Mouse (Mus musculus) heart, adult 8-10 months (tissue): ENCODE results near the gene Fblim1. TPM values are rescaled to one million over a fixed set of nuclear protein-coding genes. Genes with fewer than 3 reads are reported as not detected.
"Not testable (repeated sequence)": the region's sequence is repeated elsewhere in the genome, so short reads cannot be mapped to it uniquely, and the experiment has no call there.

Experiments
- DNase-seq: peaks from one replicate; pipeline ENCODE4 v3.0.0; 2022; ENCODE audit warnings: low spot score
- total RNA-seq, 4 experiments: library from RNA; stranded (reverse); gene quantifications; 2 replicates each; pipeline ENCODE4 v1.2.4; 2022

The Fblim1 gene
- total RNA-seq, 4 experiments from 2014 or later = 221 to 281 (median 251) TPM

DNA sequence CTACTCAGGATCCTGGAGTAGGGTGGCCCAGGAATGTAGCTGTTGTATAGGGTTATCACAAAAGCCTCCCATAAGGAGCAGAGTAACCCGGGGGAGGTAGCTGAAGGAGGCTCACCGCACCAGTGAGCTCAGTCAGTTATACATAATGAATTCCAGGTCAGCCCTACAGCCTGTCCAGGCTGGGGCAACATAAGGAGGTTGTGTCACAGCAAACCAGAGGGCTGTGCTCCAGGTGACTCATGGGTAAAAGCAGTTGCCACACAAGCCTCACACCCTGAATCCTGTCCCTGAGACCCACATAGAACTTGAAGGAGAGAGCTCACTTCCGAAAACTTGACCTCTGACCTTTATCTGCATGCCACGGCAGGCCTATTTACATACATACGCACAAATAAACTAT is 36.9 kb downstream of the Fblim1 start:
- no peak for DNase-seq

GRCm38 (mm10) chr4:141567174-141567573 is 38.7 kb downstream of the Fblim1 start:
- DNase-seq = not testable (repeated sequence)

DNA sequence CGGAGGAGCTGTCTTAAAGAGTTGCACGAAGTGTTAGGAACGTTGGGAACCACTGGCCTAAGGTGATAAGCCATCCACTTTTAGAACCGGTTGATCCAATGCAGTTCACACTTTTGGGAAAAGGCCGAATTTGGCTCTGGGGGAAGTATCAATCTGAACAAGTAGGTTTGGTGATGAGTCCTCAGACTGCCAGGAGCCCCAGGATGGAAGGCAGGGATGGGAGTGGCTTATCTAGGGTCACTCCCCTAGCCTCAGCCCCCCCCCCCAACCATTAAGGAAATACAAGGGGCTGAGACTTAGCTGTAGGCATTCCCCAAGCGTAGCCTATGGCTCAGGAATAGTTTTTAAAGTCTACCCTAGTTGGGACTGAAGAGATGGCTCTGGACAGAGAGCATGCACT is 39.7 kb downstream of the Fblim1 start:
- no peak for DNase-seq

DNA sequence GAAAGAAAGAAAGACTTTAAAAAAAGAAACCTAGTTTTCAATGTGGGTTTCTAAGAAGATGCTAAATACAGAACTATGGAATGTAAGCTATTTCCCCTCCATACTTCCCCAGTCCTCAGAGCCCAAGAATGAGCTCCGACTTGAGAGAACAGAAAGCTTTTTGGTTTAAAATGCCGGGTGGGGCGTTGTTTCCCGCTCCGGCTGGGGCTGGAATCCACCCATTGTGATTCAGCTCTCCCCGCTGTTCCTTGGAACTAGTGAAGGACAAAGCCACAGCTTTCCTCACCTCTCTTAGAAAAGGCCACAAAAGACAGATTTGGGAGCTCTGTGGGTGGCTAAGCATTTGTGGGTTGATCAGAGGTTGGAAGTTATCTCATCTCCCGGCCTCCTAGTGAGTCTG is 40.6 kb downstream of the Fblim1 start:
- peak; percentile 59 for DNase-seq

DNA sequence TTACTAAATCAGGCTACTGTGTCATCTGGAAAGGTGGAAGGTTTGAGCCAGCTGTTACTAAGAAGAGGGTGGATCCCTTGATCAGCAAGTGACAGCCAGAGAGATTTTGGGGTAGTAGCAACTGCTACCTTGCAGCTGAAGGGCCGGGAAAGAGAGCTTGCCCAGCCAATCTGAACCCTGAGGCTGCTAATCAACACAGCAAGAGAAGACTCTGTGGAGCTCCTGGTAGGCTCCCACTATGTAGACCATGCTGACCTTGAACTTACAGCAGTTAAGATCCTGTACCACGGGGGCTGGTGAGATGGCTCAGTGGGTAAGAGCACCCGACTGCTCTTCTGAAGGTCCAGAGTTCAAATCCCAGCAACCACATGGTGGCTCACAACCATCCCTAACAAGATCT is 41.2 kb downstream of the Fblim1 start:
- no peak for DNase-seq

DNA sequence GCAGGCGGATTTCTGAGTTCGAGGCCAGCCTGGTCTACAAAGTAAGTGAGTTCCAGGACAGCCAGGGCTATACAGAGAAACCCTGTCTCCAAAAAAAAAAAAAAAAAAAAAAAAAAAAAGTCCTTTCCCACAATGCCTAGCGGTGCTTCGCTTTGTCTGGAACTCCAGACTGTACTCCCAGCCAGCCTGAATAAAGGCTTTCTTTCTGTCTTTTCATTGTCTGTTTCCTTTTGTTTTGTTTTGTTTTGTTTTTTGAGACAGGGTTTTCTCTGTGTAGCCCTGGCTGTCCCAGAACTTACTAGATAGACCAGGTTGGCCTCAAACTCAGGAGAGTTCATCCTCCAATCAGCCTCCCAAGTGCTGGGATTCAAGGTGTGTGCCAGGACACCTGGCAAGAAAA is 41.7 kb downstream of the Fblim1 start:
- DNase-seq = no peak

- no peak for DNase-seq
Measured at GRCm38 (mm10) chr4:141562281-141562680, 43.6 kb downstream of the Fblim1 start.

GRCm38 (mm10) chr4:141561331-141561919 is 44.5 kb downstream of the Fblim1 start:
- not testable (repeated sequence) for DNase-seq

GRCm38 (mm10) chr4:141559898-141560263 is 46.0 kb downstream of the Fblim1 start:
- peak; percentile 85 for DNase-seq

GRCm38 (mm10) chr4:141559131-141559897 is 46.6 kb downstream of the Fblim1 start:
- DNase-seq = peak; percentile 89

GRCm38 (mm10) chr4:141558658-141559057 is 47.2 kb downstream of the Fblim1 start:
- peak; percentile 37 for DNase-seq

GRCm38 (mm10) chr4:141556163-141556562 is 49.7 kb downstream of the Fblim1 start:
- DNase-seq = not testable (repeated sequence)

DNA sequence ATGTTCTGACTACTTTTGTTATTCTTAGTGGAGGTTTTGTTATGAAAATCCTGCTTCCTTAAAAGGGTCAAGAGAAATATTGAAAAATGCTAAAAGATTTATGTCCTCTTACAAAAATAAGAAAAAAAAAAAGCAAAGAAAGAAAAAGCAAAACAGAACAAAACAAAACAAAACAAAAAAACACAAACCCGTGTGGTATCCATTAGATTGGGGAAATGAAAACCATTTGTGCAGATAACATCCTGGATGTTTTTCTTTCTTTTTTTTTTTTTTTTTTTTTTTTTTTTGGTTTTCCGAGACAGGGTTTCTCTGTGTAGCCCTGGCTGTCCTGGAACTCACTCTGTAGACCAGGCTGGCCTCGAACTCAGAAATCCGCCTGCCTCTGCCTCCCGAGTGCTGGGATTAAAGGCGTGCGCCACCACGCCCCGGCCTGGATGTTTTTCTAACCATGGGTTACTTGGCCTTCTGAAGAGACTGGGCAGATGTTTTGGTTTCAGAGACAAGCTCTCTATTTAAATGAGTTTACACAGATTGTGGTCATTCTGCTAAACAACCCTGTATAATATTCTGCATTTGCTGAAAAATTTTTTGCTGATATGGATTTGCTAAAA is 51.5 kb downstream of the Fblim1 start:
- DNase-seq = not testable (repeated sequence)

GRCm38 (mm10) chr4:141552484-141552883 is 53.4 kb downstream of the Fblim1 start:
- DNase-seq = no peak

DNA sequence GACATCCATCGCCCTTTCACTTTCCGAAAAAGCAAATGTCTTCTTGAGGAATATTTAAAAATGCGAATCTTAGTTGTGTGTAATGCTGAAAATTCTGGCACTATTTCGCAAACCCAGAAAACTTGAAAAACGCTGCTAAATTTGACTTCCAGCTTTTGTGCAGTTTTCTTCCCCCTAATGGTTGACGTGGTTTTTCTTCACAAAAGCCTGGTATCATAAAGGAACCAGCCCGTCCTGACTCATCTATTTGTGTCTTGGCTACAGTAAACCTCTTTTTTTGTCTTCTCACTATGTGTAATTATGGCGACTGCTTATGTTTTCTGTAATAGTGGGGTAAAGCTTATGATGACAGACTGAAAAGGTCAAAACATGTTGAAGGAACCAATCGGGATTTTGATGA is 58.6 kb downstream of the Fblim1 start:
- DNase-seq = no peak

DNA sequence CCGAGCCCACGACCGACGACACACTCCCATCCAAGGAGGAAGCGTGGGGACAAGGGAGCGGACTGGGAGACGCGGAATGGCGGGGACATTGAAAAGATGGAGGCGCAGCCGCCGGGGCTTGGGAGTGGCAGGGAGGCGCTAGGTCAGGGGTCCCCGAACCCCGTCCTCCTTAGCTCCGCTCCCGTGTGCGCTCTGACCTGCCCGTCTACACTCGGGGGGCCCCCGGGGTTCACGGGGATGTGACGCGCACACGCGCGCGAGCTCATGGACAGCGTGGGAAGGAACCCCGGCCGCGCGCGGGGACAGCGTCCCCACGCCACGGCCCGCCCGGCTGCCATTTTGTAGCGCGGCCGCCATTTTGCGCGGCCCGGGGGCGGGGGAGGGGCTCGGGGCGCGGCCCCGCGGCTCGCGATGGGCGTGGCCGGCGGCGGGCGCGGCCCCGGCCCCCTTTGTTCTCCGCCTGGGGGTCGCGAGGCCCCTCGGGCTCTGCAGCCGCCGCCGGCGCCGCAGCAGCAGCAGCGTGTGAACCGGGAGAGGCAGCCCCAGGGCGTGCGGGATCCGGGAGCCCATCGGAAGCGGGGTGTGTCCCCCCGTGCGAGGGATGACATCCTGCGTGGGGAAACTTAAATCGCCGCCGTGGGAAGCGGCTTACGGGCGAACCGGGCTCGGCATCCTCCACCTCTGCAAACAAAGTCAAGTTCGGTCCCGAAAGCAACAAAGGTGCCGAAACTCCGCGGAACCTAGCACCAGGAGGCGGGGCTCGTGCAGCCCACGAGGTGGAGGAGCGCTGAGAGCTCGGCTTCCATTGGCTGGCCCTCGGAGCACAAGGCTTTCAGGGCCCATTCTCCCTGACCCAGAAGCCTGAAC is 59.3 kb downstream of the Fblim1 start:
- peak; percentile 81 for DNase-seq

GRCm38 (mm10) chr4:141545743-141546333 is 60.1 kb downstream of the Fblim1 start:
- DNase-seq = peak; percentile 99

DNA sequence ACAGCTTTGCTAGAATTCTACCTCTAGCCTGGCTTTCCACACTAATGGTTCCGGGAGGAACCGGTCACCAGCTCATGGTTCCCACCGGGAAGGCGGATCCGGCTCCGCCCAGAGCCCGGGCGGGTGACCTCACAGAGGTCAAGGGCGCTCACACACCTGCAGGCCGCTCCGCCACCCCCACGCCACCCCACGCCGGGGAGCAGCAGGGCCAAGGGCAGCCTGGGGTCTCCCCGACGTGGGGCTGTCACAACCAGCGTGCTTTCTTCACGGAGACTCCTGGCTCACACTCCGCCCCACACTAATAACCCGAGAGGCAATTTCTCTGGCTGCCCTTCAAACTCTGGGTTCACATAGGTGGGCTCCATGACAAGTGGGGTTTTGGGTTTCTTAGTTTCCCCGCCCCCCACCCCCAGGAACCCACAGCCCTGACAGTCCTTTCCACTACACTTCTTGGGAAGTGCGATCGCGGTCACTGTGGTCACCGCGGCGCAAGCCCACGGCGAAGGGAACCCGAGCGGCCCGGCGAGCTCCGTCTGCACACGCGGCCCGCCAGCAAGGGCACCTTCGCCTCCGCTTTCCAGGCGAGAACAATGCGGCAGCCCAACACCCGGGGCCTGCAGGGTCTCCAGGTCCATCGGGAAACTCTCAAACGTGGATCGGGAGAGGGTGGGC is 60.7 kb downstream of the Fblim1 start:
- DNase-seq = peak; percentile 74

DNA sequence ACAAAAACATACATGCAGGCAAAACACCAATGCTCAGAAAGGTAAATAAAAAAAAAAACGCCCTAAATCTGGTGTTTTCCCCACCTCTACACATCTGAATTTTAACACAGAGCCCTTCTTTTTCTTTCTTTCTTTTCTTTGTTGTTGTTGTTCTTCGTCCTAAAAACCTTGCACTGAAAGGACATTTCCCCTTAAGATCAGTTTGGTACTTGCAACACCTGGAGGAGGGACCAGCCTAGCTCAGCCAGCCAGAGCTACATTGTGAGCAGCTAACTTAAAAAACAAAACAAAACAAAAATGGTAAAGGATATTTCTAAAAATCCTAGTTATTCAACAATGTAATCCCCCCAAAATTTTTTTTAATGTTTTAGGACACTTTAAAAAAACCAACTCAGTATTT is 61.4 kb downstream of the Fblim1 start:
- DNase-seq = no peak

GRCm38 (mm10) chr4:141543593-141543992 is 62.3 kb downstream of the Fblim1 start:
- DNase-seq = no peak

GRCm38 (mm10) chr4:141541851-141542250 is 64.0 kb downstream of the Fblim1 start:
- no peak for DNase-seq
